Mouse (Mus musculus): ENCODE data around the gene Gm38655. TPM values are rescaled to one million over a fixed set of nuclear protein-coding genes. Genes with fewer than 3 reads are reported as not detected.

The Gm38655 gene
- polyA plus RNA-seq, 1 experiment from 2014 or later = not detected

GRCm38 (mm10) chr17:25215431-25215830 lies 40.2 kb upstream of the Gm38655 start:
- Histone ChIP-seq H3K4me2 (replicated peaks; ENCODE audit: low read depth, low read length) (no peak overlapping the region), H3K27me3 (ENCODE audit: control insufficient read depth, insufficient read depth, low read length) (no peaks in the 10 kb centered on the region), H3K9ac (ENCODE audit: low read depth, low read length) (no peak overlapping the region), H3K36me3 (ENCODE audit: control insufficient read depth, insufficient read depth, low read length) (peaks cover 61% of the 10 kb centered on the region), H3K27ac (ENCODE audit: low read depth, low read length) (no peak overlapping the region), H3K4me1 (ENCODE audit: control insufficient read depth, insufficient read depth, low read length) (no peaks in the 10 kb centered on the region), H3K9me3 (ENCODE audit: control insufficient read depth, low read length) (no peaks in the 10 kb centered on the region), H3K4me3 (ENCODE audit: low read length) (no peak overlapping the region)
- WGBS = 93% methylated on average over 3 of the region's 3 CpGs
- no peak for ATAC-seq (ENCODE audit: low FRiP score, low TSS enrichment)

- no peak overlapping the region for H3K4me3 ChIP-seq (ENCODE audit: low read length)
- H3K9ac ChIP-seq (ENCODE audit: low read depth, low read length) = no peak overlapping the region
- no peak overlapping the region for H3K27ac ChIP-seq (ENCODE audit: low read depth, low read length)
- no peak overlapping the region for H3K4me2 ChIP-seq (replicated peaks; ENCODE audit: low read depth, low read length)
- H3K36me3 ChIP-seq (ENCODE audit: control insufficient read depth, insufficient read depth, low read length) = peaks cover 78% of the 10 kb centered on the region
- H3K4me1 ChIP-seq (ENCODE audit: control insufficient read depth, insufficient read depth, low read length) = no peaks in the 10 kb centered on the region
- ATAC-seq (ENCODE audit: low FRiP score, low TSS enrichment) = no peak
- no peaks in the 10 kb centered on the region for H3K27me3 ChIP-seq (ENCODE audit: control insufficient read depth, insufficient read depth, low read length)
- WGBS = 89% methylated on average over 4 of the region's 4 CpGs
- no peaks in the 10 kb centered on the region for H3K9me3 ChIP-seq (ENCODE audit: control insufficient read depth, low read length)
Observed at GRCm38 (mm10) chr17:25211705-25212104, 36.4 kb upstream of the Gm38655 start.

GRCm38 (mm10) chr17:25210680-25211466 lies 35.6 kb upstream of the Gm38655 start:
- H3K4me3 ChIP-seq (ENCODE audit: low read length) = no peak overlapping the region
- 86% methylated on average over 15 of the region's 15 CpGs for WGBS
- peaks cover 77% of the 10 kb centered on the region for H3K36me3 ChIP-seq (ENCODE audit: control insufficient read depth, insufficient read depth, low read length)
- H3K4me1 ChIP-seq (ENCODE audit: control insufficient read depth, insufficient read depth, low read length) = no peaks in the 10 kb centered on the region
- no peak overlapping the region for H3K27ac ChIP-seq (ENCODE audit: low read depth, low read length)
- no peak for ATAC-seq (ENCODE audit: low FRiP score, low TSS enrichment)
- H3K9me3 ChIP-seq (ENCODE audit: control insufficient read depth, low read length) = no peaks in the 10 kb centered on the region
- no peaks in the 10 kb centered on the region for H3K27me3 ChIP-seq (ENCODE audit: control insufficient read depth, insufficient read depth, low read length)
- no peak overlapping the region for H3K9ac ChIP-seq (ENCODE audit: low read depth, low read length)
- no peak overlapping the region for H3K4me2 ChIP-seq (replicated peaks; ENCODE audit: low read depth, low read length)

GRCm38 (mm10) chr17:25210006-25210405 lies 34.7 kb upstream of the Gm38655 start:
- Histone ChIP-seq H3K4me1 (ENCODE audit: control insufficient read depth, insufficient read depth, low read length) (no peaks in the 10 kb centered on the region), H3K27me3 (ENCODE audit: control insufficient read depth, insufficient read depth, low read length) (no peaks in the 10 kb centered on the region), H3K4me2 (replicated peaks; ENCODE audit: low read depth, low read length) (no peak overlapping the region), H3K27ac (ENCODE audit: low read depth, low read length) (no peak overlapping the region), H3K9me3 (ENCODE audit: control insufficient read depth, low read length) (no peaks in the 10 kb centered on the region), H3K36me3 (ENCODE audit: control insufficient read depth, insufficient read depth, low read length) (peaks cover 77% of the 10 kb centered on the region), H3K9ac (ENCODE audit: low read depth, low read length) (no peak overlapping the region), H3K4me3 (ENCODE audit: low read length) (no peak overlapping the region)
- 87% methylated on average over 4 of the region's 4 CpGs for WGBS
- no peak for ATAC-seq (ENCODE audit: low FRiP score, low TSS enrichment)

- no peaks in the 10 kb centered on the region for H3K9me3 ChIP-seq (ENCODE audit: control insufficient read depth, low read length)
- no peaks in the 10 kb centered on the region for H3K4me1 ChIP-seq (ENCODE audit: control insufficient read depth, insufficient read depth, low read length)
- 89% methylated on average over 4 of the region's 4 CpGs for WGBS
- H3K27me3 ChIP-seq (ENCODE audit: control insufficient read depth, insufficient read depth, low read length) = no peaks in the 10 kb centered on the region
- peaks cover 50% of the 10 kb centered on the region for H3K36me3 ChIP-seq (ENCODE audit: control insufficient read depth, insufficient read depth, low read length)
- no peak for ATAC-seq (ENCODE audit: low FRiP score, low TSS enrichment)
- no peak overlapping the region for H3K27ac ChIP-seq (ENCODE audit: low read depth, low read length)
- no peak overlapping the region for H3K4me2 ChIP-seq (replicated peaks; ENCODE audit: low read depth, low read length)
- no peak overlapping the region for H3K4me3 ChIP-seq (ENCODE audit: low read length)
- H3K9ac ChIP-seq (ENCODE audit: low read depth, low read length) = no peak overlapping the region
Observed at GRCm38 (mm10) chr17:25202401-25202800, 27.1 kb upstream of the Gm38655 start.

- Histone ChIP-seq H3K9me3 (ENCODE audit: control insufficient read depth, low read length) (no peaks in the 10 kb centered on the region), H3K36me3 (ENCODE audit: control insufficient read depth, insufficient read depth, low read length) (peaks cover 11% of the 10 kb centered on the region), H3K4me3 (ENCODE audit: low read length) (peak overlapping the region; percentile 64), H3K27me3 (ENCODE audit: control insufficient read depth, insufficient read depth, low read length) (no peaks in the 10 kb centered on the region), H3K4me2 (replicated peaks; ENCODE audit: low read depth, low read length) (peak overlapping the region; percentile 65), H3K9ac (ENCODE audit: low read depth, low read length) (peak overlapping the region; percentile 81), H3K27ac (ENCODE audit: low read depth, low read length) (no peak overlapping the region), H3K4me1 (ENCODE audit: control insufficient read depth, insufficient read depth, low read length) (peaks cover 22% of the 10 kb centered on the region; the same call in 1 of the 2 replicates)
- WGBS = 2% methylated on average over 16 of the region's 16 CpGs
- no peak for ATAC-seq (ENCODE audit: low FRiP score, low TSS enrichment)
Observed at GRCm38 (mm10) chr17:25189091-25189490, 13.8 kb upstream of the Gm38655 start.

- ATAC-seq (ENCODE audit: low FRiP score, low TSS enrichment) = peak; percentile 56
Observed at GRCm38 (mm10) chr17:25188150-25189031, 13.1 kb upstream of the Gm38655 start, which contains the start of gene Unkl. TSS of gene Unkl (plus strand) at chr17:25188397.

GRCm38 (mm10) chr17:25187784-25188149 lies 12.5 kb upstream of the Gm38655 start:
- peaks cover 11% of the 10 kb centered on the region for H3K36me3 ChIP-seq (ENCODE audit: control insufficient read depth, insufficient read depth, low read length)
- ATAC-seq (ENCODE audit: low FRiP score, low TSS enrichment) = no peak
- peak overlapping the region; percentile 64 for H3K4me3 ChIP-seq (ENCODE audit: low read length)
- H3K27me3 ChIP-seq (ENCODE audit: control insufficient read depth, insufficient read depth, low read length) = no peaks in the 10 kb centered on the region
- peak overlapping the region; percentile 65 for H3K4me2 ChIP-seq (replicated peaks; ENCODE audit: low read depth, low read length)
- peak overlapping the region; percentile 81 for H3K9ac ChIP-seq (ENCODE audit: low read depth, low read length)
- 6% methylated on average over 11 of the region's 11 CpGs for WGBS
- peaks cover 28% of the 10 kb centered on the region for H3K4me1 ChIP-seq (ENCODE audit: control insufficient read depth, insufficient read depth, low read length)
- H3K9me3 ChIP-seq (ENCODE audit: control insufficient read depth, low read length) = no peaks in the 10 kb centered on the region
- peak overlapping the region; percentile 45 for H3K27ac ChIP-seq (ENCODE audit: low read depth, low read length)

More at GRCm38 (mm10) chr17:25188150-25189031, 13.1 kb upstream of the Gm38655 start, which contains the start of gene Unkl:
- Histone ChIP-seq H3K4me1 (ENCODE audit: control insufficient read depth, insufficient read depth, low read length) (peaks cover 26% of the 10 kb centered on the region), H3K27ac (ENCODE audit: low read depth, low read length) (peak within 1 kb of the TSS; percentile 45), H3K9me3 (ENCODE audit: control insufficient read depth, low read length) (no peaks in the 10 kb centered on the region), H3K36me3 (ENCODE audit: control insufficient read depth, insufficient read depth, low read length) (peaks cover 11% of the 10 kb centered on the region), H3K4me2 (replicated peaks; ENCODE audit: low read depth, low read length) (peak within 1 kb of the TSS; percentile 65), H3K27me3 (ENCODE audit: control insufficient read depth, insufficient read depth, low read length) (no peaks in the 10 kb centered on the region), H3K9ac (ENCODE audit: low read depth, low read length) (peak within 1 kb of the TSS; percentile 81), H3K4me3 (ENCODE audit: low read length) (peak within 1 kb of the TSS; percentile 64)
- under 1% methylated on average over 88 of the region's 104 CpGs for WGBS
